Mouse (Mus musculus) forebrain, embryonic 13.5 days (tissue): ENCODE results near the gene Gulp1. TPM values are rescaled to one million over a fixed set of nuclear protein-coding genes. Genes with fewer than 3 reads are reported as not detected.
A peak's percentile ranks its signal among the peaks of the same experiment; 100 is the strongest.

Experiments
- ATAC-seq: fragments of 200-750 bp; cut with Nextera tagmentation; 2 replicates; pipeline ENCODE4 v1.8.0; 2017
- H3K27ac ChIP-seq: fragments of 300-500 bp; sonication (generic); 2 replicates; pipeline ENCODE4 v1.5.1; 2015; ENCODE audit warnings: inconsistent platforms, mild to moderate bottlenecking, moderate library complexity
- H3K27me3 ChIP-seq: fragments of 300-500 bp; sonication (generic); 2 replicates; pipeline ENCODE4 v1.6.1; 2015; ENCODE audit warnings: mild to moderate bottlenecking, inconsistent platforms
- H3K36me3 ChIP-seq: fragments of 300-500 bp; sonication (generic); 2 replicates; pipeline ENCODE4 v1.6.1; 2015; ENCODE audit warnings: mild to moderate bottlenecking, inconsistent platforms; ENCODE audit not compliant: poor library complexity, severe bottlenecking
- H3K4me1 ChIP-seq: fragments of 300-500 bp; sonication (generic); 2 replicates; pipeline ENCODE4 v1.6.1; 2015; ENCODE audit warnings: inconsistent platforms
- H3K4me2 ChIP-seq: fragments of 300-500 bp; sonication (generic); 2 replicates; pipeline ENCODE4 v1.6.1; 2015; ENCODE audit warnings: inconsistent platforms, mild to moderate bottlenecking, moderate library complexity
- H3K4me3 ChIP-seq: fragments of 300-500 bp; sonication (generic); 2 replicates; pipeline ENCODE4 v1.5.1; 2015; ENCODE audit warnings: mild to moderate bottlenecking, inconsistent platforms
- H3K9ac ChIP-seq: fragments of 300-500 bp; sonication (generic); 2 replicates; pipeline ENCODE4 v1.6.1; 2015; ENCODE audit warnings: mild to moderate bottlenecking, inconsistent platforms
- H3K9me3 ChIP-seq: fragments of 300-500 bp; sonication (generic); replicated peaks from 2 replicates; pipeline ENCODE4 v1.6.1; 2016; ENCODE audit warnings: inconsistent platforms
- WGBS: fragments of 180-500 bp; shearing (Covaris S2); methylation state at CpG from one replicate; pipeline ENCODE4 v1.1.7; 2015; 5-methylcytosine and 5-hydroxymethylcytosine counted together
- polyA plus RNA-seq: library from polyadenylated mRNA; unstranded; fragments of >200 nt; fragmentation: Nextera tagmentation; extraction: Ambion mirVana; gene quantifications from 2 replicates; pipeline ENCODE4 v1.2.1, GENCODE M21; 2015

Gulp1 gene
- 9.4 and 10.8 TPM in 2 replicates for polyA plus RNA-seq

- H3K4me3 ChIP-seq, result peak within 1 kb of the TSS; percentile 65
- ATAC-seq, result peak; percentile 85
- H3K36me3 ChIP-seq, result no peaks in the 10 kb centered on the region
- peak within 1 kb of the TSS; percentile 94 for H3K4me2 ChIP-seq
- H3K27me3 ChIP-seq, result no peaks in the 10 kb centered on the region
- H3K4me1 ChIP-seq, result peaks cover 17% of the 10 kb centered on the region
- peak within 1 kb of the TSS; percentile 41; the same call in 1 of the 2 replicates for H3K27ac ChIP-seq
- no peaks in the 10 kb centered on the region for H3K9me3 ChIP-seq
- H3K9ac ChIP-seq, result peak within 1 kb of the TSS; percentile 73
- under 1% methylated on average over 55 of the region's 55 CpGs for WGBS
Measured at GRCm38 (mm10) chr1:44551461-44552370, at the start of gene Gulp1. Gulp1 (plus strand) TSS chr1:44551511.

GRCm38 (mm10) chr1:44550261-44550660, 1.1 kb upstream of the Gulp1 start:
- Histone ChIP-seq H3K4me3 (no peak overlapping the region), H3K4me2 (no peak overlapping the region), H3K9ac (no peak overlapping the region), H3K27ac (no peak overlapping the region), H3K4me1 (peaks cover 17% of the 10 kb centered on the region), H3K9me3 (no peaks in the 10 kb centered on the region), H3K27me3 (no peaks in the 10 kb centered on the region), H3K36me3 (no peaks in the 10 kb centered on the region)
- no peak for ATAC-seq
- WGBS, result 79% methylated on average over 6 of the region's 6 CpGs

- 3% methylated on average over 15 of the region's 15 CpGs for WGBS
- Histone ChIP-seq H3K9me3 (no peaks in the 10 kb centered on the region), H3K27me3 (no peaks in the 10 kb centered on the region), H3K4me2 (peak overlapping the region; percentile 94), H3K27ac (no peak overlapping the region), H3K36me3 (no peaks in the 10 kb centered on the region), H3K4me1 (peaks cover 17% of the 10 kb centered on the region), H3K4me3 (peak overlapping the region; percentile 65), H3K9ac (peak overlapping the region; percentile 73)
- ATAC-seq, result peak; percentile 71
Measured at GRCm38 (mm10) chr1:44552371-44552841, 1.1 kb downstream of the Gulp1 start.

- ATAC-seq, result peak; percentile 72
- Histone ChIP-seq H3K4me2 (peak overlapping the region; percentile 94), H3K36me3 (no peaks in the 10 kb centered on the region), H3K4me1 (peaks cover 17% of the 10 kb centered on the region), H3K9me3 (no peaks in the 10 kb centered on the region), H3K4me3 (0 out of 2 replicates have a peak overlapping the region, but pooled peaks have one; percentile 65), H3K27me3 (no peaks in the 10 kb centered on the region), H3K27ac (peak overlapping the region; percentile 31), H3K9ac (no peak overlapping the region)
- WGBS, result 4% methylated on average over 6 of the region's 6 CpGs
Measured at GRCm38 (mm10) chr1:44553166-44553898, 2.0 kb downstream of the Gulp1 start.

- H3K27me3 ChIP-seq, result no peaks in the 10 kb centered on the region
- H3K27ac ChIP-seq, result no peak overlapping the region
- H3K36me3 ChIP-seq, result no peaks in the 10 kb centered on the region
- no peaks in the 10 kb centered on the region for H3K9me3 ChIP-seq
- H3K4me1 ChIP-seq, result no peaks in the 10 kb centered on the region
- no peak for ATAC-seq
- no peak overlapping the region for H3K4me2 ChIP-seq
- WGBS, result 84% methylated on average over 4 of the region's 4 CpGs
- no peak overlapping the region for H3K4me3 ChIP-seq
- H3K9ac ChIP-seq, result no peak overlapping the region
Measured at GRCm38 (mm10) chr1:44567431-44567830, 16.1 kb downstream of the Gulp1 start.

GRCm38 (mm10) chr1:44568296-44568695, 17.0 kb downstream of the Gulp1 start:
- Histone ChIP-seq H3K27ac (no peak overlapping the region), H3K4me1 (no peaks in the 10 kb centered on the region), H3K9ac (no peak overlapping the region), H3K4me3 (no peak overlapping the region), H3K36me3 (no peaks in the 10 kb centered on the region), H3K4me2 (no peak overlapping the region), H3K27me3 (no peaks in the 10 kb centered on the region), H3K9me3 (no peaks in the 10 kb centered on the region)
- no peak for ATAC-seq
- WGBS, result 68% methylated on average over 2 of the region's 2 CpGs

GRCm38 (mm10) chr1:44576001-44576400, 24.7 kb downstream of the Gulp1 start:
- H3K9me3 ChIP-seq, result no peaks in the 10 kb centered on the region
- no peaks in the 10 kb centered on the region for H3K4me1 ChIP-seq
- H3K9ac ChIP-seq, result no peak overlapping the region
- WGBS, result 100% methylated on average over 1 of the region's 1 CpGs
- H3K27me3 ChIP-seq, result no peaks in the 10 kb centered on the region
- no peak overlapping the region for H3K27ac ChIP-seq
- no peak overlapping the region for H3K4me3 ChIP-seq
- no peaks in the 10 kb centered on the region for H3K36me3 ChIP-seq
- ATAC-seq, result no peak
- no peak overlapping the region for H3K4me2 ChIP-seq

GRCm38 (mm10) chr1:44576610-44577009, 25.3 kb downstream of the Gulp1 start:
- no peaks in the 10 kb centered on the region for H3K27me3 ChIP-seq
- no peaks in the 10 kb centered on the region for H3K36me3 ChIP-seq
- no peak for ATAC-seq
- H3K9me3 ChIP-seq, result no peaks in the 10 kb centered on the region
- H3K4me2 ChIP-seq, result no peak overlapping the region
- no peaks in the 10 kb centered on the region for H3K4me1 ChIP-seq
- H3K9ac ChIP-seq, result no peak overlapping the region
- 88% methylated on average over 2 of the region's 2 CpGs for WGBS
- no peak overlapping the region for H3K27ac ChIP-seq
- no peak overlapping the region for H3K4me3 ChIP-seq

- H3K27ac ChIP-seq, result no peak overlapping the region
- ATAC-seq, result no peak
- no peak overlapping the region for H3K4me2 ChIP-seq
- 85% methylated on average over 3 of the region's 3 CpGs for WGBS
- no peaks in the 10 kb centered on the region for H3K36me3 ChIP-seq
- no peak overlapping the region for H3K9ac ChIP-seq
- no peaks in the 10 kb centered on the region for H3K27me3 ChIP-seq
- no peaks in the 10 kb centered on the region for H3K9me3 ChIP-seq
- 0 out of 2 replicates have a peak, but pooled peaks cover 5% of the 10 kb centered on the region for H3K4me1 ChIP-seq
- no peak overlapping the region for H3K4me3 ChIP-seq
Measured at GRCm38 (mm10) chr1:44580390-44580789, 29.1 kb downstream of the Gulp1 start.

- no peaks in the 10 kb centered on the region for H3K27me3 ChIP-seq
- no peak overlapping the region for H3K4me2 ChIP-seq
- H3K27ac ChIP-seq, result no peak overlapping the region
- whole genome bisulfite sequencing, result 20% methylated on average over 3 of the region's 3 CpGs
- H3K4me1 ChIP-seq, result 0 out of 2 replicates have a peak, but pooled peaks cover 5% of the 10 kb centered on the region
- H3K9me3 ChIP-seq, result no peaks in the 10 kb centered on the region
- ATAC-seq, result no peak
- H3K36me3 ChIP-seq, result no peaks in the 10 kb centered on the region
- H3K9ac ChIP-seq, result no peak overlapping the region
- H3K4me3 ChIP-seq, result no peak overlapping the region
Measured at GRCm38 (mm10) chr1:44584886-44585385, 33.6 kb downstream of the Gulp1 start.

GRCm38 (mm10) chr1:44591742-44592141, 40.4 kb downstream of the Gulp1 start:
- 1% methylated on average over 3 of the region's 3 CpGs for WGBS

GRCm38 (mm10) chr1:44593109-44593508, 41.8 kb downstream of the Gulp1 start:
- no peak overlapping the region for H3K9ac ChIP-seq
- H3K4me3 ChIP-seq, result no peak overlapping the region
- H3K27ac ChIP-seq, result no peak overlapping the region
- peaks cover 4% of the 10 kb centered on the region; the same call in 1 of the 2 replicates for H3K4me1 ChIP-seq
- H3K36me3 ChIP-seq, result no peaks in the 10 kb centered on the region
- H3K4me2 ChIP-seq, result no peak overlapping the region
- 85% methylated on average over 1 of the region's 1 CpGs for WGBS
- no peaks in the 10 kb centered on the region for H3K9me3 ChIP-seq
- no peaks in the 10 kb centered on the region for H3K27me3 ChIP-seq
- ATAC-seq, result no peak

More at GRCm38 (mm10) chr1:44591742-44592141, 40.4 kb downstream of the Gulp1 start:
- H3K9me3 ChIP-seq, result no peaks in the 10 kb centered on the region
- no peak overlapping the region for H3K4me3 ChIP-seq
- H3K27me3 ChIP-seq, result no peaks in the 10 kb centered on the region
- H3K9ac ChIP-seq, result no peak overlapping the region
- peak; percentile 48 for ATAC-seq
- H3K36me3 ChIP-seq, result no peaks in the 10 kb centered on the region
- peaks cover 4% of the 10 kb centered on the region; the same call in 1 of the 2 replicates for H3K4me1 ChIP-seq
- H3K4me2 ChIP-seq, result no peak overlapping the region
- 0 out of 2 replicates have a peak overlapping the region, but pooled peaks have one; percentile 6 for H3K27ac ChIP-seq
